Mouse (Mus musculus): ENCODE data around the gene Pxt1.

Gene Pxt1

GRCm38 (mm10) chr17:28960597-28960996 is 17.0 kb upstream of the Pxt1 start:
- ChIA-PET POLR2A (interaction anchor here (0.8 to 8.6 kb wide), 16 partner anchors 8 to 68 kb away, joined by 3 to 83 read pairs (median 3); partner anchors contain the start of gene Kctd20 (in 1 of the 4)), CTCF (interaction anchor here in 3 of 4 experiments (0.5 to 0.9 kb wide), 5 partner anchors 16 to 474 kb away, joined by 3 to 10 read pairs (median 3); no protein-coding TSS in a partner anchor)

- ChIA-PET CTCF (interaction anchor here in 2 of 4 experiments (0.5 to 5.0 kb wide), 3 partner anchors 33 to 61 kb away, joined by 3 to 23 read pairs (median 3); no protein-coding TSS in a partner anchor), POLR2A (interaction anchor here in 2 of 4 experiments (1.0 to 5.9 kb wide), 17 partner anchors 8 to 91 kb away, joined by 3 to 43 read pairs (median 4); partner anchors contain the start of gene Srsf3 (in 1 of the 2))
Observed at GRCm38 (mm10) chr17:28954416-28954815, 10.8 kb upstream of the Pxt1 start.

- ChIA-PET CTCF (interaction anchor here in 2 of 4 experiments (0.5 to 5.0 kb wide), 4 partner anchors 34 to 304 kb away, joined by 3 to 23 read pairs (median 4); no protein-coding TSS in a partner anchor), POLR2A (interaction anchor here in 3 of 4 experiments (0.5 to 5.9 kb wide), 17 partner anchors 8 to 140 kb away, joined by 3 to 43 read pairs (median 5); partner anchors contain the start of gene Stk38 (in 1 of the 3))
Observed at GRCm38 (mm10) chr17:28953251-28953650, 9.6 kb upstream of the Pxt1 start.

GRCm38 (mm10) chr17:28951831-28952799 is 8.5 kb upstream of the Pxt1 start, which contains the start of gene Kctd20:
Kctd20 (plus strand) TSS chr17:28951950.
- POLR2A ChIA-PET = interaction anchor here (0.6 to 2.6 kb wide), 46 partner anchors 8 to 296 kb away, joined by 3 to 20 read pairs (median 4); partner anchors contain the start of genes Stk38 (in 3 of the 4) and Srsf3 (in 2 of the 4)

GRCm38 (mm10) chr17:28950751-28951150 is 7.1 kb upstream of the Pxt1 start:
- POLR2A ChIA-PET = interaction anchor here in 3 of 4 experiments (0.6 to 2.6 kb wide), 20 partner anchors 9 to 144 kb away, joined by 3 to 20 read pairs (median 4); partner anchors contain the start of gene Stk38 (in 1 of the 3)
- CTCF ChIA-PET = interaction anchor here in 1 of 4 experiments (0.6 kb wide), 1 partner anchor 103 kb away, joined by 4 read pairs; no protein-coding TSS in a partner anchor

More at GRCm38 (mm10) chr17:28951831-28952799, 8.5 kb upstream of the Pxt1 start, which contains the start of gene Kctd20:
- CTCF ChIA-PET = interaction anchor here in 2 of 4 experiments (0.7 to 5.0 kb wide), 3 partner anchors 20 to 36 kb away, joined by 3 to 23 read pairs (median 5); no protein-coding TSS in a partner anchor

- CTCF ChIA-PET = no interaction called here
- POLR2A ChIA-PET = interaction anchor here in 2 of 4 experiments (0.7 to 3.3 kb wide), 5 partner anchors 13 to 70 kb away, joined by 3 to 17 read pairs (median 4); no protein-coding TSS in a partner anchor
Observed at GRCm38 (mm10) chr17:28948661-28949060, 5.0 kb upstream of the Pxt1 start.

GRCm38 (mm10) chr17:28947011-28947939 is 3.6 kb upstream of the Pxt1 start:
- POLR2A ChIA-PET = interaction anchor here in 2 of 4 experiments (0.5 to 3.8 kb wide), 12 partner anchors 11 to 160 kb away, joined by 3 to 17 read pairs (median 4); no protein-coding TSS in a partner anchor
- CTCF ChIA-PET = interaction anchor here (0.7 to 1.6 kb wide), 9 partner anchors 12 to 68 kb away, joined by 3 to 9 read pairs (median 4); no protein-coding TSS in a partner anchor

- ChIA-PET POLR2A (interaction anchor here in 3 of 4 experiments (0.6 to 4.9 kb wide), 13 partner anchors 8 to 399 kb away, joined by 3 to 37 read pairs (median 3); partner anchors contain the start of gene Srsf3 (in 1 of the 3)), CTCF (interaction anchor here in 1 of 4 experiments (0.6 to 1.4 kb wide), 2 partner anchors 43 to 77 kb away, joined by 3 to 4 read pairs; no protein-coding TSS in a partner anchor)
Observed at GRCm38 (mm10) chr17:28944481-28944880, 841 bp upstream of the Pxt1 start.

- ChIA-PET CTCF (interaction anchor here in 2 of 4 experiments (0.7 to 2.2 kb wide), 15 partner anchors 11 to 394 kb away, joined by 3 to 13 read pairs (median 4); no protein-coding TSS in a partner anchor), POLR2A (interaction anchor here in 3 of 4 experiments (0.6 to 4.9 kb wide), 62 partner anchors 9 to 495 kb away, joined by 3 to 38 read pairs (median 5); partner anchors contain the start of genes Kctd20 (in 3 of the 3), Srsf3 (in 3 of the 3) and Stk38 (in 2 of the 3))
Observed at GRCm38 (mm10) chr17:28942101-28942500, 1.5 kb downstream of the Pxt1 start.

GRCm38 (mm10) chr17:28940776-28941555 is 2.7 kb downstream of the Pxt1 start:
- CTCF ChIA-PET = interaction anchor here in 2 of 4 experiments (0.9 to 2.2 kb wide), 7 partner anchors 10 to 74 kb away, joined by 3 to 13 read pairs (median 3); no protein-coding TSS in a partner anchor
- POLR2A ChIA-PET = interaction anchor here in 3 of 4 experiments (0.6 to 4.9 kb wide), 31 partner anchors 10 to 496 kb away, joined by 3 to 38 read pairs (median 6); partner anchors contain the start of genes Kctd20 (in 3 of the 3), Srsf3 (in 2 of the 3) and Stk38 (in 1 of the 3)

- POLR2A ChIA-PET = interaction anchor here in 2 of 4 experiments (0.6 to 2.5 kb wide), 13 partner anchors 9 to 192 kb away, joined by 3 to 17 read pairs (median 4); partner anchors contain the start of gene Srsf3 (in 2 of the 2)
- CTCF ChIA-PET = interaction anchor here in 2 of 4 experiments (0.6 to 1.5 kb wide), 10 partner anchors 9 to 1435 kb away, joined by 3 to 5 read pairs (median 3); no protein-coding TSS in a partner anchor
Observed at GRCm38 (mm10) chr17:28936622-28937345, 6.9 kb downstream of the Pxt1 start.

- ChIA-PET CTCF (interaction anchor here in 2 of 4 experiments (0.6 to 1.7 kb wide), 6 partner anchors 9 to 147 kb away, joined by 3 to 6 read pairs (median 3); no protein-coding TSS in a partner anchor), POLR2A (interaction anchor here in 2 of 4 experiments (0.6 to 2.5 kb wide), 10 partner anchors 9 to 692 kb away, joined by 3 to 17 read pairs (median 6); partner anchors contain the start of gene Srsf3 (in 2 of the 2))
Observed at GRCm38 (mm10) chr17:28936133-28936532, 7.5 kb downstream of the Pxt1 start.

- POLR2A ChIA-PET = interaction anchor here in 2 of 4 experiments (0.5 to 2.4 kb wide), 4 partner anchors 35 to 317 kb away, joined by 3 to 6 read pairs (median 4); partner anchors contain the start of gene Srsf3 (in 1 of the 2)
- CTCF ChIA-PET = interaction anchor here in 2 of 4 experiments (0.6 to 1.7 kb wide), 3 partner anchors 13 to 823 kb away, joined by 3 read pairs; no protein-coding TSS in a partner anchor
Observed at GRCm38 (mm10) chr17:28934120-28934916, 9.3 kb downstream of the Pxt1 start.

- ChIA-PET POLR2A (interaction anchor here in 3 of 4 experiments (0.5 to 7.1 kb wide), 38 partner anchors 9 to 1025 kb away, joined by 3 to 63 read pairs (median 4); partner anchors contain the start of genes Kctd20 (in 2 of the 3), Brpf3 (in 1 of the 3), Pxt1 (in 1 of the 3) and Srsf3 (in 1 of the 3)), CTCF (interaction anchor here (0.6 to 2.9 kb wide), 7 partner anchors 15 to 206 kb away, joined by 3 to 24 read pairs (median 5); partner anchors contain the start of gene Kctd20 (in 1 of the 4))
Observed at GRCm38 (mm10) chr17:28932274-28932673, 11.4 kb downstream of the Pxt1 start.
